Mouse (Mus musculus): ENCODE results near the gene Ccdc158. TPM values are rescaled to one million over a fixed set of nuclear protein-coding genes. Genes with fewer than 3 reads are reported as not detected.

The Ccdc158 gene
- total RNA-seq (2017), result 9.3 and 11.4 TPM in 2 replicates

GRCm38 (mm10) chr5:92674859-92675573 lies at the start of gene Ccdc158:
Gene Ccdc158 (minus strand): TSS chr5:92675271.
- ATAC-seq (replicated peaks in 1 of 2; ENCODE audit: insufficient read depth in 1 of 2, low FRiP score in 2 of 2, low TSS enrichment in 1 of 2, low read depth in 1 of 2, poor library complexity in 2 of 2, severe bottlenecking in 2 of 2), result peak; percentile 82 to 85

- ATAC-seq (replicated peaks in 1 of 2; ENCODE audit: insufficient read depth in 1 of 2, low FRiP score in 2 of 2, low TSS enrichment in 1 of 2, low read depth in 1 of 2, poor library complexity in 2 of 2, severe bottlenecking in 2 of 2), result no peak
Measured at GRCm38 (mm10) chr5:92721610-92722009, 46.5 kb upstream of the Ccdc158 start.

GRCm38 (mm10) chr5:92718856-92719255 lies 43.8 kb upstream of the Ccdc158 start:
- no peak for ATAC-seq (replicated peaks in 1 of 2; ENCODE audit: insufficient read depth in 1 of 2, low FRiP score in 2 of 2, low TSS enrichment in 1 of 2, low read depth in 1 of 2, poor library complexity in 2 of 2, severe bottlenecking in 2 of 2)

GRCm38 (mm10) chr5:92717666-92718360 lies 42.7 kb upstream of the Ccdc158 start:
- ATAC-seq (replicated peaks in 1 of 2; ENCODE audit: insufficient read depth in 1 of 2, low FRiP score in 2 of 2, low TSS enrichment in 1 of 2, low read depth in 1 of 2, poor library complexity in 2 of 2, severe bottlenecking in 2 of 2), result no peak

- no peak for ATAC-seq (replicated peaks in 1 of 2; ENCODE audit: insufficient read depth in 1 of 2, low FRiP score in 2 of 2, low TSS enrichment in 1 of 2, low read depth in 1 of 2, poor library complexity in 2 of 2, severe bottlenecking in 2 of 2)
Measured at GRCm38 (mm10) chr5:92715890-92716289, 40.8 kb upstream of the Ccdc158 start.

- ATAC-seq (replicated peaks in 1 of 2; ENCODE audit: insufficient read depth in 1 of 2, low FRiP score in 2 of 2, low TSS enrichment in 1 of 2, low read depth in 1 of 2, poor library complexity in 2 of 2, severe bottlenecking in 2 of 2), result no peak
Measured at GRCm38 (mm10) chr5:92715319-92715718, 40.2 kb upstream of the Ccdc158 start.

GRCm38 (mm10) chr5:92714886-92715285 lies 39.8 kb upstream of the Ccdc158 start:
- no peak for ATAC-seq (replicated peaks in 1 of 2; ENCODE audit: insufficient read depth in 1 of 2, low FRiP score in 2 of 2, low TSS enrichment in 1 of 2, low read depth in 1 of 2, poor library complexity in 2 of 2, severe bottlenecking in 2 of 2)

- ATAC-seq (replicated peaks in 1 of 2; ENCODE audit: insufficient read depth in 1 of 2, low FRiP score in 2 of 2, low TSS enrichment in 1 of 2, low read depth in 1 of 2, poor library complexity in 2 of 2, severe bottlenecking in 2 of 2), result no peak
Measured at GRCm38 (mm10) chr5:92712621-92713395, 37.7 kb upstream of the Ccdc158 start.

- no peak for ATAC-seq (replicated peaks in 1 of 2; ENCODE audit: insufficient read depth in 1 of 2, low FRiP score in 2 of 2, low TSS enrichment in 1 of 2, low read depth in 1 of 2, poor library complexity in 2 of 2, severe bottlenecking in 2 of 2)
Measured at GRCm38 (mm10) chr5:92711666-92712290, 36.7 kb upstream of the Ccdc158 start.

GRCm38 (mm10) chr5:92710779-92711178 lies 35.7 kb upstream of the Ccdc158 start:
- no peak for ATAC-seq (replicated peaks in 1 of 2; ENCODE audit: insufficient read depth in 1 of 2, low FRiP score in 2 of 2, low TSS enrichment in 1 of 2, low read depth in 1 of 2, poor library complexity in 2 of 2, severe bottlenecking in 2 of 2)

GRCm38 (mm10) chr5:92707921-92708491 lies 32.9 kb upstream of the Ccdc158 start:
- peak in 1 of 2 experiments; percentile 29; a peak in 1 of 4 replicates for ATAC-seq (replicated peaks in 1 of 2; ENCODE audit: insufficient read depth in 1 of 2, low FRiP score in 2 of 2, low TSS enrichment in 1 of 2, low read depth in 1 of 2, poor library complexity in 2 of 2, severe bottlenecking in 2 of 2)

GRCm38 (mm10) chr5:92703671-92704070 lies 28.6 kb upstream of the Ccdc158 start:
- no peak for ATAC-seq (replicated peaks in 1 of 2; ENCODE audit: insufficient read depth in 1 of 2, low FRiP score in 2 of 2, low TSS enrichment in 1 of 2, low read depth in 1 of 2, poor library complexity in 2 of 2, severe bottlenecking in 2 of 2)

GRCm38 (mm10) chr5:92701750-92702149 lies 26.7 kb upstream of the Ccdc158 start:
- ATAC-seq (replicated peaks in 1 of 2; ENCODE audit: insufficient read depth in 1 of 2, low FRiP score in 2 of 2, low TSS enrichment in 1 of 2, low read depth in 1 of 2, poor library complexity in 2 of 2, severe bottlenecking in 2 of 2), result no peak

GRCm38 (mm10) chr5:92698837-92699529 lies 23.9 kb upstream of the Ccdc158 start:
- no peak for ATAC-seq (replicated peaks in 1 of 2; ENCODE audit: insufficient read depth in 1 of 2, low FRiP score in 2 of 2, low TSS enrichment in 1 of 2, low read depth in 1 of 2, poor library complexity in 2 of 2, severe bottlenecking in 2 of 2)

- ATAC-seq (replicated peaks in 1 of 2; ENCODE audit: insufficient read depth in 1 of 2, low FRiP score in 2 of 2, low TSS enrichment in 1 of 2, low read depth in 1 of 2, poor library complexity in 2 of 2, severe bottlenecking in 2 of 2), result 0 out of 4 replicates have a peak, but pooled peaks of 1 of the 2 experiments have one; percentile 27
Measured at GRCm38 (mm10) chr5:92698131-92698836, 23.2 kb upstream of the Ccdc158 start.

GRCm38 (mm10) chr5:92694316-92694995 lies 19.4 kb upstream of the Ccdc158 start:
- ATAC-seq (replicated peaks in 1 of 2; ENCODE audit: insufficient read depth in 1 of 2, low FRiP score in 2 of 2, low TSS enrichment in 1 of 2, low read depth in 1 of 2, poor library complexity in 2 of 2, severe bottlenecking in 2 of 2), result no peak

Measured in hematopoietic stem cell, adult 5-6 weeks (primary cell).